Mouse (Mus musculus) G1E (cell line): ENCODE measurements around the gene Asb4.

ENCODE experiments used
- CTCF ChIP-seq: IDR thresholded peaks from 2 replicates; pipeline ENCODE4 v1.5.1; 2012; ENCODE audit warnings: low read depth, low read length, inconsistent platforms, mixed read lengths
- GATA1 ChIP-seq: IDR thresholded peaks from 2 replicates; pipeline ENCODE4 v1.6.1; 2012; ENCODE audit warnings: borderline replicate concordance, low read length, inconsistent platforms, mixed read lengths

DNA sequence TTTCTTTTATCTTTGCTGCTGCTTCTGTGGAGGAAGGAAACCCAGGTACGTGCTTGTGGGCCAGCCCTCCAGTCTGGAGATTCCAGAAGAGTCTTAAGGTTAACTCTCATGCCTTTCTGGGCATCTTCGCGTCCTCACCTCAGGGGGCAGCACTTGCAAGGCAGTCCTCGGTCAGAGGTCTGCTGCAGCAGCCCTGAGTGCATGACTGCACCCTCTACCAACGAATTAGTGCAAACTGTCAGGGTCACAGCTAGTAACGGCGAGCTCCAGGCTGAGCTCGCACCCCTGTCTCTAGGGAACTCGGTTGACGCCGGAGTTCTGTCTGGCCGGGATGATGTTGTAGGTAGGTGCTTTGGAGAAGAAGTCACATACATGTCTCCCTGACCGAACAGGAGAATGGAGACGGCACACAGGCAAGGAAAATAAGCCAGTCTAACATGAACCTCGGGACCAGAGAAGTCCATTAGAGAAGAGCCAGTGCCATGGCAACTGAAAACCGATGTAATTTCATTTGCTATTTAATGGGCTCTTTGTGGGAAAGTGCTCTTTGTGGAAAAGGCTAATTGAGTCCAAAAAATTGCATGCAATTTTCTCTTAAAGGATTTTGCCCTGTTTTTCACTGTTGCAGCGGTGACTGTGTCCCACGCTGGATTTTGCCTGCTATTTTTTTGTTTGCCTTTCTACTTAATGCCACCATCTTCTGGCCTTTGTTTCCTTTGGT lies 20.1 kb downstream of the Asb4 start:
- TF ChIP-seq CTCF, result no peak
- TF ChIP-seq GATA1, result no peak
